Mouse (Mus musculus) embryonic facial prominence, embryonic 10.5 days (tissue): Measurements from ENCODE around the gene Mrpl18. TPM values are rescaled to one million over a fixed set of nuclear protein-coding genes. Genes with fewer than 3 reads are reported as not detected.
A peak's percentile ranks its signal among the peaks of the same experiment; 100 is the strongest.
"Not testable (repeated sequence)": the region's sequence is repeated elsewhere in the genome, so short reads cannot be mapped to it uniquely, and the experiment has no call there.

Source experiments
- DNase-seq: peaks from one replicate; pipeline ENCODE4 v3.0.0-alpha.2; 2017; ENCODE audit warnings: low spot score
- H3K27ac ChIP-seq: fragments of 300-500 bp; sonication (generic); replicated peaks from 2 replicates; pipeline ENCODE4 v1.5.1; 2016; ENCODE audit warnings: mild to moderate bottlenecking
- H3K27me3 ChIP-seq: fragments of 300-500 bp; sonication (generic); replicated peaks from 2 replicates; pipeline ENCODE4 v1.6.1; 2016; ENCODE audit warnings: low read depth, mild to moderate bottlenecking; ENCODE audit not compliant: poor library complexity, severe bottlenecking
- H3K36me3 ChIP-seq: fragments of 300-500 bp; sonication (generic); replicated peaks from 2 replicates; pipeline ENCODE4 v1.6.1; 2016; ENCODE audit warnings: mild to moderate bottlenecking, moderate library complexity
- H3K4me1 ChIP-seq: fragments of 300-500 bp; sonication (generic); 2 replicates; pipeline ENCODE4 v1.6.1; 2016
- H3K4me3 ChIP-seq: fragments of 300-500 bp; sonication (generic); 2 replicates; pipeline ENCODE4 v1.5.1; 2016; ENCODE audit warnings: mild to moderate bottlenecking, moderate library complexity
- H3K9me3 ChIP-seq: fragments of 300-500 bp; sonication (generic); 2 replicates; pipeline ENCODE4 v1.6.1; 2016; ENCODE audit warnings: mild to moderate bottlenecking
- WGBS: fragments of 180-500 bp; shearing (Covaris S2); methylation state at CpG from one replicate; pipeline ENCODE4 v1.1.7; 2016; 5-methylcytosine and 5-hydroxymethylcytosine counted together
- polyA plus RNA-seq: library from polyadenylated mRNA; unstranded; fragments of >200 nt; fragmentation: Nextera tagmentation; extraction: Ambion mirVana; gene quantifications from 2 replicates; pipeline ENCODE4 v1.2.1, GENCODE M21; 2016

Mrpl18 gene
- polyA plus RNA-seq, 1 experiment from 2014 or later = 200 TPM

DNA sequence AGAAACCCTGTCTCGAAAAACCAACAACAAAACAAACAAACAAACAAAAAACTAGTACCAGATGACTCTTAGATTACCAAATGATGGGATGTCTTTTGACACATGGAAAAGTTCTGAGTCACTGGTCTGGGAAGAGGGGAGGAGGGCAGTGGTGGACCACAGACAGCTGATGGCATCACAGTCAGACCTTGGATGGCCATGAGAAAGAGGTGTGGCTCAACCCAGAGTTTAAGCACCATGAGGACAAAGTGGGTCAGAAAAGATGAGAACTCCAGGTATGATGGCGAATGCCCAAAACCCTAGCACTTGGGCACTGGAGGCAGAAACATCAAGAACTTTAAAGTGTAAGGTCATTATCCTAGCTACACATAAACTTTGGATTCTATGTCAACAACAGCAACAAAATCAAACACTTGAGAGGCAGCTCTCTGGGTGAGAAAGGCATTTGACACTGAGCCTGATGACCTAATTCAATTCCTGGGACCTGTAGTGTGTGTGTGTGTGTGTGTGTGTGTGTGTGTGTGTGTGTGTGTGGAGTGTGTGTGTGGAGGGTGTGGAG lies 21.3 kb upstream of the Mrpl18 start:
- peaks cover 11% of the 10 kb centered on the region for H3K4me1 ChIP-seq
- H3K9me3 ChIP-seq = no peaks in the 10 kb centered on the region
- WGBS = 85% methylated on average over 2 of the region's 2 CpGs
- H3K36me3 ChIP-seq = peaks cover 7% of the 10 kb centered on the region
- H3K27me3 ChIP-seq = no peaks in the 10 kb centered on the region
- no peak overlapping the region for H3K27ac ChIP-seq
- DNase-seq = no peak
- H3K4me3 ChIP-seq = no peak overlapping the region

DNA sequence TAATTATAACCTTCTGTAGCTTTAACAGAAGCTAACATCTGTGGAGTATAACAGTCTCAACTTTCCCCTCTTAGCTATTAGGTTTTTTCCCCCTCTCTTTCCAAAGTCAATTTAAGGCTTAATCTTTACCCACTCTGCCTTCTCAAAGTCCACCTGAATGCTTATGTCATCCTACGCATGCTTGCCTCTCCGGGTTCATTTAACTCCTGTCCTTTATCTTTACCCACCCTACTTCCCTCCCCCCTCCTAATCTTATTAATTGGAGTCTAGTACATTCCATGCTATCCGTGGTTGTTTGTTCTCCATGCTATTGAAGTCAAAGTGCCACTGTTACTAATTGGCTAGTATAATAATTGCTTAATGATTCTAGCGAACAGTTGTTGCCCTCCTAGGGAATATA lies 19.6 kb upstream of the Mrpl18 start:
- Histone ChIP-seq H3K9me3 (no peaks in the 10 kb centered on the region), H3K4me1 (peaks cover 9% of the 10 kb centered on the region), H3K27me3 (no peaks in the 10 kb centered on the region), H3K4me3 (no peak overlapping the region), H3K27ac (no peak overlapping the region), H3K36me3 (peaks cover 3% of the 10 kb centered on the region)
- no peak for DNase-seq
- WGBS = 61% methylated on average over 4 of the region's 4 CpGs

GRCm38 (mm10) chr17:12931576-12931975 lies 15.4 kb upstream of the Mrpl18 start:
- H3K4me3 ChIP-seq, H3K9me3 ChIP-seq, H3K4me1 ChIP-seq, DNase-seq, H3K27ac ChIP-seq, H3K27me3 ChIP-seq: not testable (repeated sequence)
- WGBS = 87% methylated on average over 5 of the region's 5 CpGs
- peaks cover 18% of the 10 kb centered on the region for H3K36me3 ChIP-seq

- Histone ChIP-seq H3K9me3 (no peaks in the 10 kb centered on the region), H3K4me3 (no peak overlapping the region), H3K27me3 (no peaks in the 10 kb centered on the region), H3K36me3 (peaks cover 73% of the 10 kb centered on the region), H3K4me1 (no peaks in the 10 kb centered on the region), H3K27ac (no peak overlapping the region)
- DNase-seq = no peak
- 88% methylated on average over 8 of the region's 8 CpGs for WGBS
Observed at GRCm38 (mm10) chr17:12925703-12926180, 9.6 kb upstream of the Mrpl18 start.

DNA sequence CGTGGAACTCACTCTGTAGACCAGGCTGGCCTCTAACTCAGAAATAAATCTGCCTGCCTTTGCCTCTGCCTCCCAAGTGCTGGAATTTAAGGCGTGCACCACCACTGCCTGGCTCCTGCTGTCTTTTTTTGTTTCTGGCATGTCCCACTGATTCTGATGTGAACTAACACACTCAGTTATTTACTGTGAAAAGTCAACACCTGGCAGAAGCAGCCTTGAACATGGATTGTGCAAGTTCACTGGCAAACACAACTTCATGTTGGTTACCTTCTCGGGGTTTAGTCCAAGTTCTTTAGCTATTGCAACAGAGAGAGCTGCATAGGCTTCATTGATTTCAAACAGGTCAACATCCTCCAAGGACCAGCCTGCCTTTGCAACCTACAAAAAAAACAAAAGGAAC lies 8.9 kb upstream of the Mrpl18 start:
- no peaks in the 10 kb centered on the region for H3K4me1 ChIP-seq
- H3K36me3 ChIP-seq = peaks cover 80% of the 10 kb centered on the region
- H3K4me3 ChIP-seq = no peak overlapping the region
- no peaks in the 10 kb centered on the region for H3K27me3 ChIP-seq
- no peak for DNase-seq
- 89% methylated on average over 3 of the region's 3 CpGs for WGBS
- H3K9me3 ChIP-seq = no peaks in the 10 kb centered on the region
- no peak overlapping the region for H3K27ac ChIP-seq

- Histone ChIP-seq H3K9me3 (no peaks in the 10 kb centered on the region), H3K4me1 (peaks cover 10% of the 10 kb centered on the region; the same call in 1 of the 2 replicates), H3K4me3 (no peak overlapping the region), H3K27me3 (no peaks in the 10 kb centered on the region), H3K27ac (no peak overlapping the region), H3K36me3 (peaks cover 84% of the 10 kb centered on the region)
- WGBS = 91% methylated on average over 1 of the region's 1 CpGs
- no peak for DNase-seq
Observed at GRCm38 (mm10) chr17:12921073-12921472, 4.9 kb upstream of the Mrpl18 start.

- no peaks in the 10 kb centered on the region for H3K9me3 ChIP-seq
- no peak for DNase-seq
- H3K36me3 ChIP-seq = peaks cover 68% of the 10 kb centered on the region
- peak overlapping the region; percentile 97 for H3K4me3 ChIP-seq
- H3K27me3 ChIP-seq = no peaks in the 10 kb centered on the region
- H3K4me1 ChIP-seq = peaks cover 13% of the 10 kb centered on the region
- under 1% methylated on average over 40 of the region's 40 CpGs for WGBS
- peak overlapping the region; percentile 98 for H3K27ac ChIP-seq
Observed at GRCm38 (mm10) chr17:12916588-12917380, 639 bp upstream of the Mrpl18 start.

GRCm38 (mm10) chr17:12915488-12915880 lies 661 bp downstream of the Mrpl18 start, which contains the start of gene Tcp1:
TSS of gene Tcp1 (plus strand) at chr17:12915701.
- H3K27ac ChIP-seq = peak within 1 kb of the TSS; percentile 98
- H3K9me3 ChIP-seq = no peaks in the 10 kb centered on the region
- peaks cover 68% of the 10 kb centered on the region for H3K36me3 ChIP-seq
- H3K27me3 ChIP-seq = no peaks in the 10 kb centered on the region
- WGBS = 1% methylated on average over 18 of the region's 18 CpGs
- H3K4me3 ChIP-seq = peak within 1 kb of the TSS; percentile 97
- peaks cover 13% of the 10 kb centered on the region for H3K4me1 ChIP-seq
- no peak for DNase-seq

- H3K4me3 ChIP-seq = no peak overlapping the region
- DNase-seq = no peak
- 91% methylated on average over 8 of the region's 8 CpGs for WGBS
Observed at GRCm38 (mm10) chr17:12910391-12910790, 5.8 kb downstream of the Mrpl18 start.

DNA sequence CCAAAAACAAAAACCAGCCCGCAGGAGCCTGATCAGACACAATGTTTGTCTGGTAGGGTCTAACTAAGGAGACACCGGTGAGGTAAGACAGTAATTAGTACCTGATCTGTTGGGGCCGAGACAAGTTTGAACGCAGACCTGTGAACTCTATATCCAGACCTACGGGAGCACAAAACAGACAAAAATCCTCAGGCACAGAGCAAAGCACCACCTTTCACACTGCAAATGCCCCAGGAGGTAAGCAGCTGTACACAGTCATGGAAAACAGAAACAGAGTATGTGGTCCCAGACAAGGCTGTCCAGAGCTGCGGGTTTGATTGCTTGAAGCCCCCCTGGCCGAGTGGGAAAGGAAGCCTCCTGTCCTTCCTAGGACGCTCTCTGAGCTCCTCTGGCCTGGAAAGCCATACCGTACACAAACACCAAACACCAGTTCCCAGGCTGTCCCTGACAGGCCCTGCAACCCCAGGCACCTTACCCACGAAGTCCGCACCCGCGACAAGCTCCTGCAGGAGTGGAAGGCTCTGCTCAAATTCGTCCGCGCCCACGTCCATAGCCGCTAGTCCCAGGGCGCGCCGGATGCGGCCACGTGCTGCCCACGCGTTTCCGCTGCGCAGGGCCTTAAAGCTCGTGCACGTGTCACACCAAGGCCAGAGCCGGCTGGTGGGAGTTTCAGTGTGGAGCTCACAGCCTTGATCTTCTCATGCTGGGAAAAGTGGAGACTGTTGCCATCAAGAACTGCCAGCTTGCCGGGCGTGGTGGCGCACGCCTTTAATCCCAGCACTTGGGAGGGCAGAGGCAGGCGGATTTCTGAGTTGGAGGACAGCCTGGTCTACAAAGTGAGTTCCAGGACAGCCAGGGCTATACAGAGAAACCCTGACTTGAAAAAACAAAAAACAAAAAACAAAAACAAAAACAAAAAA lies 6.5 kb downstream of the Mrpl18 start, which contains the start of gene Pnldc1:
TSS of gene Pnldc1 (minus strand) at position 870 of the 920 bp plus-strand sequence.
- no peak for DNase-seq
- Histone ChIP-seq H3K27me3 (no peaks in the 10 kb centered on the region), H3K4me3 (no peak within 1 kb of the TSS), H3K36me3 (peaks cover 64% of the 10 kb centered on the region), H3K9me3 (no peaks in the 10 kb centered on the region), H3K27ac (no peak within 1 kb of the TSS), H3K4me1 (no peaks in the 10 kb centered on the region; the same call in 1 of the 2 replicates)
- WGBS = 80% methylated on average over 35 of the region's 35 CpGs

More at GRCm38 (mm10) chr17:12910391-12910790, 5.8 kb downstream of the Mrpl18 start:
- no peaks in the 10 kb centered on the region for H3K9me3 ChIP-seq
- peaks cover 4% of the 10 kb centered on the region for H3K4me1 ChIP-seq
- H3K27ac ChIP-seq = no peak overlapping the region
- H3K36me3 ChIP-seq = peaks cover 56% of the 10 kb centered on the region
- H3K27me3 ChIP-seq = no peaks in the 10 kb centered on the region

- Histone ChIP-seq H3K36me3 (peaks cover 55% of the 10 kb centered on the region), H3K9me3 (no peaks in the 10 kb centered on the region), H3K27me3 (no peaks in the 10 kb centered on the region), H3K4me3 (no peak overlapping the region), H3K4me1 (peaks cover 12% of the 10 kb centered on the region; the same call in 1 of the 2 replicates), H3K27ac (no peak overlapping the region)
- 94% methylated on average over 9 of the region's 9 CpGs for WGBS
- DNase-seq = no peak
Observed at GRCm38 (mm10) chr17:12906436-12906835, 9.7 kb downstream of the Mrpl18 start.

DNA sequence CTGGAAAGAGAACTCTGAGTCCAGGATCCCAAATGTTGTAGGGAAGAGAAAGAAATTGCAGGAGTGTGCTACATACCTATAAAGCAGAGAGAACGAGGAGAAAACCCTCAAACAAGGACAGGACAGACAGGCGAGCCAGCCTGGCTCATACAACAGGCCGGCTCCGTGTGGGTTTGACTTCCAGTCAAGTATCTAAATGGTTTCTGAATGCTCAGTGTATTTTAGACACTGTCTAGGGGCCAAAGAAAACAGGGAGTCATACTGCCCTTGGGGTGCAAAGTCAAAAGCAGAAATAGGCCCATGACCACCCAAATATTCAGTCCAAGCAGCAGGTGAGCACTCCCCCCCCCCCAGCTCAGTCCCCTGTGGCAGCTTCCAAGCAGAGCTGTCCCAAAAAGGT lies 10.3 kb downstream of the Mrpl18 start:
- no peaks in the 10 kb centered on the region for H3K27me3 ChIP-seq
- no peaks in the 10 kb centered on the region for H3K9me3 ChIP-seq
- H3K36me3 ChIP-seq = peaks cover 55% of the 10 kb centered on the region
- no peak for DNase-seq
- 91% methylated on average over 4 of the region's 4 CpGs for WGBS
- H3K4me3 ChIP-seq = no peak overlapping the region
- H3K27ac ChIP-seq = no peak overlapping the region
- peaks cover 12% of the 10 kb centered on the region; the same call in 1 of the 2 replicates for H3K4me1 ChIP-seq
